Mouse (Mus musculus): ENCODE data around the gene Med12l.
A peak's percentile ranks its signal among the peaks of the same experiment; 100 is the strongest.

DNA sequence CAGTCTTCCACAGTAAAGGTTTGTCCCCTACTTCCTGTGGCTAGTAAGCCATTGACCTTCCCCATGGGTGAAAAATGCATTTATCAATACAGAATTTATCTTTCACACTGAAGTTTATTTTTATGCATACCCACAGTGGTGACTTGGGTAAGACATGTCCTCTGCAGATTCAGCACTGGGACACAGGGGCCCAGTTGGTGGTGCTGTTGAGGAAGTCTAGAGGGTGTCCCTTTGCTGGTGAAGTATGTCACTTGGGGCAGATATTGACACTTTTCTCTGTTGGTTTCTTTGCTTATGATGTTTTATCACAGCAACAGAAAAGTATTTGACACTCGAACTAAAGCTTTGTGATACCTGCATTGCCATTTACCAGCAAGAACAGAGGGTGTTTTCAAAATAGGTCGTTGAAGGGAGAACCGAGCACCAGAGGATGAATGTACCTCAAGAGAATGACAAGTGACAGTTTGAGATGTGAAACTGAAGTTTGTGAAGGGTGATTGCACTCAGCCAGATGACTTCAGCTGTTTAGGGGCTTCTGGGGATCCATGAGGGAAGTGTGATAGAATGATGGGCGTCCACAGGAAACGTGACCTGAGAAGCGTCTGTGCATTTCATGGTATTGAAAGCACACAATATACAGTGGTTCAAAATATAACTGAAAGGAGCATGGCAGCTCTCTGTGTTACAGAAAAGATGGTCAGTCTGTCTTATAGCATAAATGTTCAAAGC is 169.0 kb downstream of the Med12l start:
- TF ChIP-seq TBP (conservative IDR thresholded peaks at IDR 0.05; ENCODE audit: low read depth, low read length) (no peak), POLR2AphosphoS2 (IDR thresholded peaks at IDR 0.05; ENCODE audit: low read depth, low read length) (no peak), ELF1 (IDR thresholded peaks at IDR 0.05; ENCODE audit: low read depth, low read length) (no peak), CTCF (conservative IDR thresholded peaks at IDR 0.05 in 1 of 2, IDR thresholded peaks at IDR 0.05 in 1 of 2; ENCODE audit: low read depth in 2 of 2, low read length in 2 of 2) (peak in 1 of 2 experiments; percentile 59; a peak in 2 of 4 replicates), USF1 (IDR thresholded peaks at IDR 0.05; ENCODE audit: low read depth, low read length) (no peak), IRF4 (IDR thresholded peaks at IDR 0.05; ENCODE audit: low read depth, low read length) (no peak), NELFE (IDR thresholded peaks at IDR 0.05; ENCODE audit: low read depth, low read length) (no peak), POLR2A (IDR thresholded peaks at IDR 0.05; ENCODE audit: low read depth, low read length) (no peak), MXI1 (IDR thresholded peaks at IDR 0.05; ENCODE audit: low read depth, low read length) (no peak)
